Mouse (Mus musculus): ENCODE results near the gene Bivm. TPM values are rescaled to one million over a fixed set of nuclear protein-coding genes. Genes with fewer than 3 reads are reported as not detected.

The Bivm gene
- 10 to 100 TPM in 1 of 2 experiments, 1 to 10 TPM in 1; 10.0 to 11.3 TPM for total RNA-seq (2021)

DNA sequence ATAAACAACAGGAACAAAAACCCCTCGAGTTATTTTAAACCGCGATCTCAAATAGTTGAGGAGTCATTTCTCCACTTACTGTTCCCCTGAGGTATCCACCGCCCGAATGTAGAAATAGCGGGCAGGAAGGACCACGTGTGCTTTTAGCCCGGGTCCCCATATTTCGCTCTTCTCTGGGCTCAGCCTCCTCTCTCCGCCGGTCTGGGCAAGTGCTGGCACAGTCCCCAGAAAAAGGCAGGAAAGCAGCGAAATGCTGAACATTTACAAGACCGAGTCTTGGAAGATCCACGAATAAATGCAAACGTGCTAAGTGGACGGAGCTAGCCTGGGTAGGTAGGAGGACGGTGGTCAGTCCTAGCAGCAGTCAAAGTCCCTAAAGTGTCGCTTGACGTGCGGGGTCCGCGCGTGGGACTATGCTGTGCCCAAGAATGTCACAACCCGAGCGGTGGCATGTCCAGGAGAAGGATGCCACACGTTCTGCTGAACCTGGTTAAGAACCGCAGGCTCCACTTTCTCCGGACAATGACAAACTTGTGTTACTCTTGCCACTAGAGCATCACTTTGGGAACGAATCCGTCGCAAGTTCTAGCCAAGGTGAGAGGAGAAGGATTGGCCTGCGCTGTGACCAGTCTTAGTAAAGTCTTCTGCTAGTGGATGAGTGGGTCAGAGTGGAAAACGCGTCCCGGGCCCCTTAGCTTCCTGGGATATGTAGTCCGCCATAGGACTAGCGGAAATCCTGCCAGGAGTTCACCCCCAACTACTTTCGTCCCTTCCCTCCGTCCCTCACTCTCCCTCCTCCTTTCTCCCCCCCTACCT, at the start of gene Bivm, which contains the start of gene Kdelc1:
Gene Bivm, plus strand, starts transcription at position 719 of the 816 bp plus-strand sequence.
Gene Kdelc1, minus strand, starts transcription at position 570 of the 816 bp plus-strand sequence.
- intact Hi-C loops (cut with DNase I): loop anchor here (1.0 to 2.0 kb wide), 2 partner anchors 16 to 28 kb away; partner anchors contain the start of genes Ercc5 and Tex30
- DNase-seq (ENCODE audit: low spot score): peak; percentile 83

- intact Hi-C loops (cut with DNase I): loop anchor here (1.0 to 5.0 kb wide), 3 partner anchors 17 to 274 kb away; partner anchors contain the start of genes Bivm, Ercc5, Kdelc1 and Uxs1
- DNase-seq (ENCODE audit: low spot score): no peak
Measured at GRCm38 (mm10) chr1:44101448-44102225, 17.1 kb upstream of the Bivm start.

- intact Hi-C loops (cut with DNase I): loop anchor here (1.0 to 5.0 kb wide), 3 partner anchors 16 to 275 kb away; partner anchors contain the start of genes Bivm, Ercc5, Kdelc1 and Uxs1
- DNase-seq (ENCODE audit: low spot score): peak; percentile 88
Measured at GRCm38 (mm10) chr1:44102259-44102717, 16.5 kb upstream of the Bivm start, which contains the start of gene Tex30. Gene Tex30, minus strand, starts transcription at chr1:44102441.

GRCm38 (mm10) chr1:44102939-44103338, 15.8 kb upstream of the Bivm start:
- no peak for DNase-seq (ENCODE audit: low spot score)
- intact Hi-C loops (cut with DNase I): loop anchor here (1.0 to 5.0 kb wide), 3 partner anchors 15 to 276 kb away; partner anchors contain the start of genes Bivm, Ercc5, Kdelc1 and Uxs1

DNA sequence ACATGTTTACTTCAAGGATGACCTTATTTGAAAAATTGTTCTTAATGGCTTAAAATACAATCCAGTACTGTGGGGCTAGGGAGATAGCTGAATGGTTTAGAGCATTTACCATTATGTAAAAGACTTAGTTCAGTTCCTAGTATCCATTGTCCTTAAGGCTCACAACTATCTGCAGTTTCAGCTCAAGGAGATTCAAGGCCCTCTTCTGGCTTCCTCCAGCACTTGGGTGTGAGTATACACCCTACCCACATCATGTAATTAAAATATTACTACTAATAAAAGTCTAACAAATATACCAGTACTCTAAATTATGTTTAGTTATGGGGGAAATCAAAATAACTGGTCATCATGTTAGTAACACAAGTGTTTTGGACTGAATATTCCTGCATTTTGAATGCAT, 1.2 kb upstream of the Bivm start:
- intact Hi-C loops (cut with DNase I): no loop called here
- DNase-seq (ENCODE audit: low spot score): no peak

GRCm38 (mm10) chr1:44119201-44120073, 680 bp downstream of the Bivm start:
- intact Hi-C loops (cut with DNase I): loop anchor here (2.0 kb wide), 1 partner anchor 27 kb away; the partner anchor contains the start of gene Ercc5
- peak; percentile 67 for DNase-seq (ENCODE audit: low spot score)

- no peak for DNase-seq (ENCODE audit: low spot score)
- intact Hi-C loops (cut with DNase I): no loop called here
Measured at GRCm38 (mm10) chr1:44120074-44120406, 1.3 kb downstream of the Bivm start.

DNA sequence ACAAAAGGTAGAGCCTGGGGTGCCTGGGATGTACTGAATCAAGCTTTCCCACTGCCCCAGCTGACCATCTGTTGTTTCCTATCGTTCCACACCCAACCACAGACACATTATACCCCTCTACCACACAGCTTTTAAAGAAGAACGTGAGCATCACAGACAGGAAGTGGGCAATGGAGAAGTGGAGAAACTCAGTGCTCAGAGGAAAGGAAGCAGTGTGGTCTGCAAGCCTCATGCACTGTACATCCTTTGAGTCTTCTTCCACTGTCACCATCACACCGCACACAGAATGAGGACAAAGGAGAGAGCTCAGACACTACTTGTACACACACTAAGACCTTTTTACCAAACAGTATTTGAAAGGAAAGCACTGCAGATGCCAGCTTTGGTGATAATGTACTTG, 3.5 kb downstream of the Bivm start:
- intact Hi-C loops (cut with DNase I): no loop called here
- DNase-seq (ENCODE audit: low spot score): no peak

DNA sequence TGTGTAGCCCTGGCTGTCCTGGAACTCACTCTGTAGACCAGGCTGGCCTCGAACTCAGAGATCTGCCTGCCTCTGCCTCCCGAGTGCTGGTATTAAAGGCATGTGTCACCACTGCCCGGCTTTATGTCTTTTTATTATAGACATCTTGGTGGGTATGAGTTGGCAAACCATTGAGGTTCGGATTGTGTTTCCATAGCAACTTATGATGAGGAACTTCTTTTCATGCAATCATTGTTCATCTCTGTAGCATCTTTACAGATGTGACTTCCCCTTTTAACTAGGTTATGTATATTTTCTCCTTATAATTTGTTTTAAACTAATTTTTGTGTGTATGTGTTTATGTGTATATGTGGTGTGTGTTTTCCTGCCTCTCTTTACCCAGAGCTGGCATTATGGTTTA, 6.8 kb downstream of the Bivm start:
- intact Hi-C loops (cut with DNase I): no loop called here
- DNase-seq (ENCODE audit: low spot score): no peak

GRCm38 (mm10) chr1:44129929-44130581, 11.3 kb downstream of the Bivm start:
- no peak for DNase-seq (ENCODE audit: low spot score)
- intact Hi-C loops (cut with DNase I): no loop called here

DNA sequence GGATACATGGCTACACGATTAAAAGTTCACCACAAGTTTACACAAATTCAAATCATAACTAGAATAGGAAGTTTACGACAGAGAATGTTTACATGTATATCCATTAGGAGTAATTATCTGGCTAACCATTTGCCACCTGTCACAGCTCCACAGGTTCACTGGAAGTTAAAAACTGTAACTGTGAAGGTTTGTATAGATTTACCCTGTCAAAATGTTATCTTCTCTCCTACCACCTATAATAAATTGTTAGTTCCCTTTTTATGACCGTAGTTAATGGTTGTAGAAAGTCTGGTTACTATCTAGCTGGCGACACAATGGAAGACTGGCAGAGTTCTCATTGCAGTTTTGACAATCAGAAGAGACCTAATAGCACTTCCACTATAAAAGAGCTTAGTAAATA, 21.5 kb downstream of the Bivm start:
- intact Hi-C loops (cut with DNase I): no loop called here
- no peak for DNase-seq (ENCODE audit: low spot score)

GRCm38 (mm10) chr1:44142747-44143146, 24.0 kb downstream of the Bivm start:
- intact Hi-C loops (cut with DNase I): no loop called here
- no peak for DNase-seq (ENCODE audit: low spot score)

- intact Hi-C loops (cut with DNase I): loop anchor here (2.0 to 5.0 kb wide), 2 partner anchors 29 to 45 kb away; partner anchors contain the start of genes Bivm, Kdelc1 and Tex30
- DNase-seq (ENCODE audit: low spot score): peak; percentile 82
Measured at GRCm38 (mm10) chr1:44147563-44148381, 29.0 kb downstream of the Bivm start, which contains the start of gene Ercc5. Gene Ercc5, plus strand, starts transcription at chr1:44147744.

GRCm38 (mm10) chr1:44148706-44149105, 29.9 kb downstream of the Bivm start:
- no peak for DNase-seq (ENCODE audit: low spot score)
- intact Hi-C loops (cut with DNase I): loop anchor here (5.0 kb wide), 1 partner anchor 46 kb away; the partner anchor contains the start of gene Tex30

- intact Hi-C loops (cut with DNase I): no loop called here
- DNase-seq (ENCODE audit: low spot score): no peak
Measured at GRCm38 (mm10) chr1:44155287-44155686, 36.5 kb downstream of the Bivm start.

GRCm38 (mm10) chr1:44158317-44158716, 39.6 kb downstream of the Bivm start:
- DNase-seq (ENCODE audit: low spot score): no peak
- intact Hi-C loops (cut with DNase I): no loop called here

DNA sequence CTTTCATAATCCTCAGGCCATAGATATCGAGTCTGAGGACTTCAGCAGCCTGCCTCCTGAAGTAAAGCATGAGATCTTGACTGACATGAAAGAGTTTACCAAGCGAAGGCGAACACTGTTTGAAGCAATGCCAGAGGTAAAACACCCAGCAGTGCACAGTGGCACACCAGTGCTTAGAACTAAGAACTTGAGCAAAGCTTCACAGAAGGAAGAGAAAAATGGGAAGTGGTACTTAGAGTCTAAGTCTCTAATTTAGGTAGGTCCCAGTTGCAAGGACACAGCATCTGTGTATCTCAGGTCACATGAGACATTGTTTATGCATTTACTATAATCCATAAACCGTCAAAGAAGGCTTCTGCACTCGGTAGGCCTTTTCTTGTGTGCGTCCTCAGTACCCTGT, 43.1 kb downstream of the Bivm start:
- intact Hi-C loops (cut with DNase I): no loop called here
- no peak for DNase-seq (ENCODE audit: low spot score)

DNA sequence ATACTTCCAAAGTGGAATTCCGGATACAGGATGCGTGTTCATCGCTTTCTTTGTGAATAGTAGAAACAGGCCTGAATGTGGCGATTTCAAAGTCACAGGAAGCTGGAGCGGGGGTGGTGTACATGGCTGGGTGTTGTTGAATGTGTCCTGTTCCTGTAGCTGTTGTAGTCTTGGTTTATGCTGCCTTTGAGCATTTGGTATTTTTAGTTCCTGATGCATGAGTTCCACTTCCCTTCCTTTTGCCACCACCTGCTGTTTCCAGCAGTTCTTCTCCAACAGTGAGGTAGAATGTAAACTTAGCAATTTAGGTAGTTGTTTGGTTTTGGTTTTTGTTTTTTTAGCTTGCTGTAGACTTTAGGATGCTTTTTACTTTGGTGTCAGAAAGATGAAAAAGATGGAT, 43.6 kb downstream of the Bivm start:
- intact Hi-C loops (cut with DNase I): no loop called here
- DNase-seq (ENCODE audit: low spot score): no peak
